Mouse (Mus musculus): ENCODE measurements around the gene Cryzl2. TPM values are rescaled to one million over a fixed set of nuclear protein-coding genes. Genes with fewer than 3 reads are reported as not detected.
A peak's percentile ranks its signal among the peaks of the same experiment; 100 is the strongest.

The Cryzl2 gene
- total RNA-seq, 2 experiments from 2014 or later = 3.7 to 5.0 TPM

DNA sequence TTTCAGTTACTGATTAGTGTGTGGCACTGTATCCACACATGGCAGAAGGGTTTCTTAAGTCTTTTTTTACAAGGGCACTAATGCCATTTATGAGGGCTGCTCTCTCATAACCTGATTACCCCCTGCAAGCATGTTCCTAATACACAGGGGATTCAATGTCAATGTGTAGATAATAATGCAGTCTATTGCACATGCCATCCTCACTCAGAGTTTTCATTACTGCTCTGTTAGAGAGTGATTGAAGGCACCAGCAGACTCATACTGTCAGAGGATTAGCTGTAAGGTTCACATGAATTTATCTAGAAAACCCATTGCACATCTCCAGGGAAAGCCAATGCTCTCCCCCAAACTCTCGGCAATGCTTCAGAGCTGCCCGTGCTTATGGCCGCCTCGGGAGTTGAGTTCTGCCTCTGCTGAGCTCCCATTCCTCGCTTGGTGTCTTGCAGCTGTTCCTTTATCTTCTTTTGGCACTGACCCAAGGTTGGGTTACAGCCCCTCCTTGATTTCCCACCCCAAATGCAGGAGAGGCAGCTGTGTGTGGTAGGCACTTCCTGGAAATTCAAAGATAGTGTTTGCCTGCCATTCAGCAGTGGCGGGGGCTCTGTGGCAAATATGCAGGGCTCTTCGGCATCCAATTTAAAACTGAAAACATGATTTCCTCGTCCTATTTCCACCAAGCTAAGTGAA, 32.5 kb upstream of the Cryzl2 start:
- DNase-seq (ENCODE audit: extremely low spot score in 1 of 2, low spot score in 2 of 2) = no peak
- intact Hi-C loops (cut with DNase I) = loop anchor here (5.0 kb wide), 1 partner anchor 91 kb away; no protein-coding TSS in a partner anchor
- no peak overlapping the region for H3K4me3 ChIP-seq
- no peak for TF ChIP-seq CTCF (IDR thresholded peaks at IDR 0.05)
- H3K27ac ChIP-seq = no peak overlapping the region; the same call in 1 of the 2 replicates

DNA sequence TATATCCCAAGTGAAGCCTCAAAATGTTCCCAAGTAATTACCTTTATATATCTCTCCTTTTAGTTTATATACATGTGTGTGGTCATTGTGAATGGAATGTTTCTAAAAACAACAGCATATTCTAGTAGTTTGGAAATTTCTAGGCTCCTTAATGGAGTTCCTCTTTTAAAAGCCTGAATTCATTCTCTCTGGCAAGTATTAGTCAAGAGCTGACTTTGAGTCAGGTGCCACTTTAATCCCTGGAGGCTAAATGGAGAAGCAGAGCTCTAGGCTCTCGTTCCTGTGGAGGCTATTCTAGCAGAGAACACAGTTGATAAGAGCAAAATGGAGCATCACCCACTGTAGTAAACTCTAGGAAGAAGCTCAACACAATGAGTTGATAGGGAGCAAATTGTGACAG, 31.4 kb upstream of the Cryzl2 start:
- DNase-seq (ENCODE audit: extremely low spot score in 1 of 2, low spot score in 2 of 2) = no peak
- TF ChIP-seq CTCF (IDR thresholded peaks at IDR 0.05) = no peak
- no peak overlapping the region for H3K4me3 ChIP-seq
- H3K27ac ChIP-seq = peak overlapping the region; percentile 45; the same call in 1 of the 2 replicates
- intact Hi-C loops (cut with DNase I) = loop anchor here (5.0 kb wide), 1 partner anchor 90 kb away; no protein-coding TSS in a partner anchor

DNA sequence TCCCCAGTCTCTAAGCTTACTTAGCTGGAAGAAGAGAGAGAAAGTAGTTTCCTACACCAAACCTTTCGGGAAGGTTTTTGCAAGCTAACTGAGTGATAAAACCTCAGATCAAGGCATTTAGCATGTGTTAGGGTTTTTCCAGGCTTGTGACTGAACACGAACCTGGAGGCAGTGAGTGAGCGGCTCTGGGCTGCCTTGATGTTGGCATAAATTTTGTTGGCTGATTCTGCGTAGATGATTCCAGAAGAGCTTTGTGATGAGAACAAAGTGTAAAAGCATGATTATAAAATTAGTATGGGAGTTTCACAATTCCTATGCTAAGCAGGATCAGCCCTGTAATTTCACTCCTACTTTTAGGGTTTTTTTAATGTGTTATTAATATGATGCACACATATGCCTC, 30.8 kb upstream of the Cryzl2 start:
- intact Hi-C loops (cut with DNase I) = loop anchor here (5.0 kb wide), 1 partner anchor 90 kb away; no protein-coding TSS in a partner anchor
- H3K27ac ChIP-seq = peak overlapping the region; percentile 45; the same call in 1 of the 2 replicates

DNA sequence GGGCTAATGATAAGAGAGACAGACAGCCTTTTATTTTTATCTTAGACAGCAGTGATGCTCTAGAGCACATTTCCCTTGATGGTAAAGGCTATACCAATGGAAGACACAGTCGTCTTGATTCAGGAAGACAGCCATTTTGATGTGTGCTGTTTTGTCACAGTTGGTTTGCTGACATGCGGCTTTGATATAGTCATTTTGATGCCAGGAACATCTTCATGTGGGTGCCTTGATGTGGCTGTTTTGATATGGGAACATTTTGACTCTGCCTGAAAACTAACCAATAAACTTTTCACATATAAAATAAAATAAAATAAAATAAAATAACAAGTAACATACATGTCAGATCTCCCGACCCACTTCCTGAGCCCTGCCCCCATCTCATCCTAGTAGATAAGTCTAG, 30.0 kb upstream of the Cryzl2 start:
- H3K27ac ChIP-seq = no peak overlapping the region
- TF ChIP-seq CTCF (IDR thresholded peaks at IDR 0.05) = no peak
- intact Hi-C loops (cut with DNase I) = loop anchor here (5.0 kb wide), 1 partner anchor 89 kb away; no protein-coding TSS in a partner anchor

More for the DNA sequence above, 30.8 kb upstream of the Cryzl2 start:
- H3K4me3 ChIP-seq = no peak overlapping the region
- TF ChIP-seq CTCF (IDR thresholded peaks at IDR 0.05) = no peak
- DNase-seq (ENCODE audit: extremely low spot score in 1 of 2, low spot score in 2 of 2) = no peak

DNA sequence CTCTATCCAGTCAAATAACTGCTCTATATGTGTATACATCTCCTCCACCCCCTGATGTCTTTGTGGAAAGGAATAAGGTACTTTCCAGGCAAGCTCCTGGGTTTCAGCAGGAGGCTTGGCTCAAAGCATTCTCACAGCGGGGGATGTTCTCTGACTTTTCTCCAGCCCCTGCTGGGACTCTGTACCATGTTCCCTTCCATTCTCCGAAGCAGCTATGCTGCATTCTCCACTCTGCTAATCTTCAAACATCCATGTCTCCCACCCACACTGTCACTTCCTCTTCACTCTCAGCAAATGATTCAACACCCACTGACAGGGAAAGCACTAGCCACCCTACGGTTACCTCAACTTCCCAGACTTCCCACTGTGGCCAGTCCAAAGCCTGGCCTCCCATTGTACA, 25.1 kb upstream of the Cryzl2 start:
- intact Hi-C loops (cut with DNase I) = no loop called here
- DNase-seq (ENCODE audit: extremely low spot score in 1 of 2, low spot score in 2 of 2) = peak in 1 of 2 experiments; percentile 17
- TF ChIP-seq CTCF (IDR thresholded peaks at IDR 0.05) = no peak
- Histone ChIP-seq H3K4me3 (no peak overlapping the region), H3K27ac (peak overlapping the region; percentile 45; the same call in 1 of the 2 replicates)

More for the DNA sequence above, 30.0 kb upstream of the Cryzl2 start:
- no peak overlapping the region for H3K4me3 ChIP-seq
- no peak for DNase-seq (ENCODE audit: extremely low spot score in 1 of 2, low spot score in 2 of 2)

DNA sequence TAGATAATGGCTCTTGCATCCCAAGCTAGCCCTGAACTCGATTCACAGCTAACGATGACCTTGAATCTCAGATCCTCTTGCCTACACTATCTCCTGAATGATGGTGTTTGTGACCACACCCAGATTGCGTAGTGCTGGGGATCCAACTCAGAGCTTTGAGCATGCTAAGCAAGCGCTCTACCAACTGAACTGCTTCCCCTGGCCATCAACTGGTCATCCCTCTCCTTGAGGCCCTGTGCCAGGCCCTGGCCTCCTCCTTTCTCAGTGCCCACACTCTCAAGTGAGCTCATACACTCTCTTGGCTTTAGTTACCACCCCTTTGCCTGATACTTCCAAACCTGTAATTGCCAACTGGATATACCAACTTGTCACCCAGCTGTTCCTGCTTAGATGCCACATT, 24.0 kb upstream of the Cryzl2 start:
- intact Hi-C loops (cut with DNase I) = no loop called here
- no peak for DNase-seq (ENCODE audit: extremely low spot score in 1 of 2, low spot score in 2 of 2)
- TF ChIP-seq CTCF (IDR thresholded peaks at IDR 0.05) = no peak
- H3K4me3 ChIP-seq = no peak overlapping the region
- H3K27ac ChIP-seq = no peak overlapping the region

DNA sequence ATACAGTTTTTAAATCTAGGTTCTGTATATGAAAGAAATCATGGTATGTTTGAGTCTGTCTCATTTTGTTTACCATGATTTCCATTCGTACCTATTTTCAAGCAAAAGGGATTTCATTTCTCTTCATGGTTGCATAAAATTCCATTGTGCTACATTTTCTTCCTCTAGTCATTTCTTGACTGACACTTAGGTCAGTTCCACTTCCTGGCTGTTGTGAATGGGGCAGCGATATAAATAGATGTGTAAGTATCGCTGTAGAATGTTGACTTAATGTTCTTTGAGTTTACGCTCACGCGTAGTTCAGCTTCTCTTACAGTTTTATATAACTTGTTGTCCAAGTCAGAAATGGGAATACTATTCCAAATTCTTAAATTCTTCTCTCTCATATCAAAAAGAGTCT, 22.5 kb upstream of the Cryzl2 start:
- H3K4me3 ChIP-seq = no peak overlapping the region
- no peak for DNase-seq (ENCODE audit: extremely low spot score in 1 of 2, low spot score in 2 of 2)
- H3K27ac ChIP-seq = no peak overlapping the region
- intact Hi-C loops (cut with DNase I) = no loop called here
- no peak for TF ChIP-seq CTCF (IDR thresholded peaks at IDR 0.05)

DNA sequence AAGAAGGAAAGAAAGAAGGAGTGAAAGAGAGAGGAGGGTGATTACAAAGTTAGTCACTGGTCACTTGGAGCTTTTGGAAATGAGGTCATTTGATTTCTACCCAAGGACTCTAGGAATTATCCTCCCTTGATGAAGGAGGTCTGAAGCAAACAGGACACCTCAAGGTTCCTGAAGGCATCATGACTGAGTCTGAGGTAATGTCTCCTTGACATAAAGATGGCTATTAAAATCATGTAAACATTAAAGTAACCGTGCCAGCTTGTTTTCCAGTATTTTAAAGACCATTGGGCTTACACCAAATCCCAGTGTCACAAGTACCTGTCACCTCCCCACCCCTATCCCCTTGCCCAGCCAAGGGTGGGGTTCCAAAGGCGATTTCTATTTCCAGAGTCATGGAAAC, 20.1 kb upstream of the Cryzl2 start:
- no peak for DNase-seq (ENCODE audit: extremely low spot score in 1 of 2, low spot score in 2 of 2)
- H3K4me3 ChIP-seq = no peak overlapping the region
- no peak overlapping the region for H3K27ac ChIP-seq
- intact Hi-C loops (cut with DNase I) = no loop called here
- no peak for TF ChIP-seq CTCF (IDR thresholded peaks at IDR 0.05)

DNA sequence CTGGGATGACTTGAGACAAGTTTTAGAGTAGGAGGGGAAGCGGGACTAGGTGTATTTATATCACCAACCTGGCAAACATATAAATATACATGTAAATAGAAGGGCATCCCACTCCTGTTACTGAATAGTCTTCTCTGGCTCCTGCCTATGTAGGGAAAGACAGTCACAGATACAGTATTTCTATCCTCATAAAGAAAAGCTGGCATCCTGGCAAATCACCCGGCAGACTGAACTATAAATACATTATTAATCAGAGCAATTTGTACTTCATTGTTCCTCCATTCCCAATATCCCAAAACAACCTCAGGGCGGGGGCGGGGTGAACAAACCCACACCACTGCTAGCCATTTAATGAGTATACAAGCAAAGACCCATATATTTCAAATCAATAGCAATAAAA, 19.3 kb upstream of the Cryzl2 start:
- intact Hi-C loops (cut with DNase I) = no loop called here
- TF ChIP-seq CTCF (IDR thresholded peaks at IDR 0.05) = no peak
- no peak for DNase-seq (ENCODE audit: extremely low spot score in 1 of 2, low spot score in 2 of 2)
- H3K4me3 ChIP-seq = no peak overlapping the region
- H3K27ac ChIP-seq = no peak overlapping the region

DNA sequence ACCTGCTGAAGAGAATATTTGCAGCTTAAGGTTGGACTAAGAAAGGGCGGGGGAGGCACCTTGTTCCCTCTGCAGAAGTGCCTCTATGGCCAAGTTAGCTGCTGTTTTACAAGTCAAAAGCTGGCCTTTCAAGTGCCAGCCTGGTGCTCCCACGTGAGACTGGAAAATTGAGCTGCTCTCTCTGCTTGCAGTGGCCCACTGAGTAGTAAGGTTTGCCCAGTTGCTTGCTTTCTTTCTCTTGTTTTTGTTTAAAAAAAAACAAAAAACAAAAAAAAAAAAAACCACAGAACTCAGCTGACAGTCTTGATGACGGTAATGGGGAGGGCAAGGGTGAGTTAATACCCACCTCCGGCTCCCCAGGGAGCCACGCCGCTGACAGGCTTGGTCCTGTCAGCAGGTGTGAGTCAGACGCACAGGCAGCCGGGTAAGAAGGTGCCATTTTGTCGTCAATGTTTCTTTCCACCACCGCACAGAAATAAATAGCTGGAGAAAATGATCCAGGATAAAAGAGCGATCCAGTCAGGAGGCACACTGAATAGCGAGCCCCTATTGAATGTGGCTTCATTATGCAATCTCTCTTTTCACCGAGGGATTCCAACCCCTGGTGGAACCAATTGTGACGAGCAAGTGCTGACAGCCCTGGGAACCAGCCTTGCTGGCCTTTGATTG, 18.3 kb upstream of the Cryzl2 start:
- Histone ChIP-seq H3K4me3 (no peak overlapping the region), H3K27ac (no peak overlapping the region)
- intact Hi-C loops (cut with DNase I) = no loop called here
- no peak for TF ChIP-seq CTCF (IDR thresholded peaks at IDR 0.05)
- DNase-seq (ENCODE audit: extremely low spot score in 1 of 2, low spot score in 2 of 2) = no peak

DNA sequence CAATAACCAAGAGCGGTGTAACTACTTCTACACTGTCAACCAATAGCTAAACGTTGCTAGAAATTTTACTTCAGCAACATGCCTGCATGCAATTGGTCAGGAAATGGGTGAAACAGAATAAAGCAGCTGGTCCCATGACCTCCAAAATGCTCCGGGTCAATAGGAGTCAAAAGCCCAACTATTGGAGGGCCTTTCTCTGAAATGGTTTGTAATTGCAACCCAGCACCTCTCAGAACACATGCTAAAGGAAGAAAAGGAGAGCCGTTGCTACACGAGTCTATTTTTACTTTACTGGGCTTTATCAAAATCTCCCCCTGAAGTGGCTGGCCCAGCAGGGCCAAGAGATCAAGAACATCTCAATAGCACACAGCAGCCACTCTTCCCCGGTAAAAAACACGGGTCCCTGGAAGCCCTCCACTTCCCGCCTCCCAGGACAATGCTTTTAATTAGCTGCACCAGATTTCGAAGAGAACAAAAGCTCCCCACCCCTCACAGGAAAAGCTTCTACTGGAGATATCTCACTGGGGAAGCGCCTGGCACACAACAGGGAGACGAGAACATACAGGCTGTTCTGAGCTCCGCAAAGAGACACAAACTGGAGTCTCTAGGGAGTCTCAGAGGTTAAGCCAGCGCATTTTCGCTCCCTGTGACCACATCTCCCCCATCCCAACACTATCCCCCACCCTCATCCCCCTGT, 15.2 kb upstream of the Cryzl2 start:
- intact Hi-C loops (cut with DNase I) = loop anchor here (1.0 kb wide), 1 partner anchor 31 kb away; the partner anchor contains the start of gene Rasal2
- DNase-seq (ENCODE audit: extremely low spot score in 1 of 2, low spot score in 2 of 2) = peak in 1 of 2 experiments; percentile 17
- Histone ChIP-seq H3K4me3 (no peak overlapping the region), H3K27ac (peak overlapping the region; percentile 88)
- no peak for TF ChIP-seq CTCF (IDR thresholded peaks at IDR 0.05)

All from left cerebral cortex, adult 2 months (tissue).